In genomic region chr11:120269498-120270104, GRCm38 (mm10) we compare ENCODE assay signal across 9 mouse cellular contexts. TPM values are rescaled to one million over a fixed set of nuclear protein-coding genes. Genes with fewer than 3 reads are reported as not detected.
A peak's percentile ranks its signal among the peaks of the same experiment; 100 is the strongest.
DNase-seq lines count a peak whose midpoint lies in the region; ATAC-seq and TF ChIP-seq lines count a peak whose summit lies in the region.
"Had no signal": no experiment of that assay in that cellular context is flagged by ENCODE, and none has a peak within 500 bp of the region (broad histone marks: within the 10 kb centered on the region; RNA-seq: fewer than 3 reads in every experiment).

No protein-coding gene starts in this region.

- H3K27me3 ChIP-seq in embryonic facial prominence, embryonic 13.5 days: no peaks in the 10 kb centered on the region
- H3K27me3 ChIP-seq in heart, embryonic 15.5 days: no peaks in the 10 kb centered on the region
- H3K27me3 ChIP-seq in lung, embryonic 14.5 days (ENCODE audit: insufficient read depth, low read length): no peaks in the 10 kb centered on the region

- H3K9ac ChIP-seq in embryonic facial prominence, embryonic 13.5 days: no peak overlapping the region
- 0 out of 2 replicates have a peak overlapping the region, but pooled peaks have one; percentile 25 for H3K9ac ChIP-seq in heart, embryonic 15.5 days
- H3K9ac ChIP-seq in lung, embryonic 14.5 days: no peak overlapping the region

- DNase-seq in layer of hippocampus, adult 2 months (ENCODE audit: low spot score in 2 of 2): peak in 1 of 2 experiments; percentile 63
- DNase-seq in layer of hippocampus, postnatal 25 days (ENCODE audit: extremely low spot score in 1 of 2, low spot score in 1 of 2): no peak
- DNase-seq in lung, embryonic 14.5 days: no peak
- DNase-seq in cerebellum, postnatal 14 days: no peak
- DNase-seq in cerebellum, postnatal 4 days (ENCODE audit: low spot score in 2 of 2): no peak
- DNase-seq in ovary, adult 18-20 months (ENCODE audit: low spot score): no peak

- peaks cover 53% of the 10 kb centered on the region for H3K4me1 ChIP-seq in embryonic facial prominence, embryonic 13.5 days
- H3K4me1 ChIP-seq in heart, embryonic 15.5 days (replicated peaks): peaks cover 36% of the 10 kb centered on the region
- H3K4me1 ChIP-seq in lung, embryonic 14.5 days (ENCODE audit: insufficient read depth): peaks cover 10% of the 10 kb centered on the region

- no peaks in the 10 kb centered on the region for H3K9me3 ChIP-seq in embryonic facial prominence, embryonic 13.5 days
- no peaks in the 10 kb centered on the region for H3K9me3 ChIP-seq in heart, embryonic 15.5 days (replicated peaks)
- no peaks in the 10 kb centered on the region for H3K9me3 ChIP-seq in lung, embryonic 14.5 days (ENCODE audit: low read depth, low read length)

- no peak for ATAC-seq in embryonic facial prominence, embryonic 13.5 days (ENCODE audit: insufficient number of reproducible peaks, insufficient read depth, low FRiP score, low TSS enrichment, low read depth)
- no peak for ATAC-seq in heart, embryonic 15.5 days (replicated peaks; ENCODE audit: insufficient number of reproducible peaks, insufficient read depth, low FRiP score, low read depth)
- no peak for ATAC-seq in lung, embryonic 14.5 days (ENCODE audit: insufficient read depth)

- WGBS in embryonic facial prominence, embryonic 13.5 days: 43% methylated on average over 8 of the region's 8 CpGs
- WGBS in heart, embryonic 15.5 days: 54% methylated on average over 8 of the region's 8 CpGs
- WGBS in lung, embryonic 14.5 days: 75% methylated on average over 8 of the region's 8 CpGs

- no peak overlapping the region for H3K4me3 ChIP-seq in layer of hippocampus, adult 2 months
- no peak overlapping the region for H3K4me3 ChIP-seq in embryonic facial prominence, embryonic 13.5 days
- no peak overlapping the region for H3K4me3 ChIP-seq in heart, embryonic 15.5 days
- no peak overlapping the region for H3K4me3 ChIP-seq in lung, embryonic 14.5 days (ENCODE audit: low read depth, low read length)

- no peak overlapping the region for H3K4me2 ChIP-seq in embryonic facial prominence, embryonic 13.5 days
- H3K4me2 ChIP-seq in heart, embryonic 15.5 days: no peak overlapping the region
- no peak overlapping the region for H3K4me2 ChIP-seq in lung, embryonic 14.5 days

- H3K36me3 ChIP-seq in embryonic facial prominence, embryonic 13.5 days: peaks cover 61% of the 10 kb centered on the region
- peaks cover 33% of the 10 kb centered on the region for H3K36me3 ChIP-seq in heart, embryonic 15.5 days
- peaks cover 51% of the 10 kb centered on the region for H3K36me3 ChIP-seq in lung, embryonic 14.5 days (ENCODE audit: insufficient read depth)

- TF ChIP-seq CTCF in layer of hippocampus, adult 2 months (conservative IDR thresholded peaks at IDR 0.05): no peak
- no peak for TF ChIP-seq CTCF in lung, embryonic 14.5 days (IDR thresholded peaks at IDR 0.05; ENCODE audit: low read depth)

- H3K27ac ChIP-seq in layer of hippocampus, adult 2 months: peak overlapping the region; percentile 98
- peak overlapping the region; percentile 40; the same call in 1 of the 2 replicates for H3K27ac ChIP-seq in embryonic facial prominence, embryonic 13.5 days
- H3K27ac ChIP-seq in heart, embryonic 15.5 days: peak overlapping the region; percentile 34; the same call in 1 of the 2 replicates
- H3K27ac ChIP-seq in lung, embryonic 14.5 days (ENCODE audit: low read depth): peak overlapping the region; percentile 6; the same call in 1 of the 2 replicates
- H3K27ac ChIP-seq: macrophage had no signal

RNA-seq across cellular contexts. Expression of gene Bahcc1, which starts 36.9 kb away (rescaled TPM):
- 10 to 100 TPM; 19.9 to 20.7 TPM for total RNA-seq in layer of hippocampus, adult 2 months (2021)
- 10 to 100 TPM; 17.7 to 22.6 TPM for total RNA-seq in layer of hippocampus, postnatal 25 days (2021)
- polyA plus RNA-seq in embryonic facial prominence, embryonic 13.5 days (2015; fragmentation: Nextera tagmentation; extraction: Ambion mirVana): 13.1 and 13.9 TPM in 2 replicates
- 4.2 and 5.7 TPM in 2 replicates for polyA plus RNA-seq in heart, embryonic 15.5 days (2015; fragmentation: Nextera tagmentation; extraction: Ambion mirVana)
- 14.3 and 15.6 TPM in 2 replicates for polyA plus RNA-seq in lung, embryonic 14.5 days (2014; fragmentation: Nextera tagmentation; extraction: Ambion mirVana)

Comparison
In these comparisons a context has a peak if more than half of its experiments do, and no peak if none do; other contexts are left out.
1. H3K27ac ChIP-seq: peak in every context shown above with its lines; median percentile 98 in layer of hippocampus, adult 2 months; 40 in embryonic facial prominence, embryonic 13.5 days; 34 in heart, embryonic 15.5 days; 6 in lung, embryonic 14.5 days.